Comparison of ENCODE assay signal across 8 mouse cellular contexts in genomic region chr17:35869346-35870067, GRCm38 (mm10). TPM values are rescaled to one million over a fixed set of nuclear protein-coding genes. Genes with fewer than 3 reads are reported as not detected.
DNase-seq lines count a peak whose midpoint lies in the region; ATAC-seq and TF ChIP-seq lines count a peak whose summit lies in the region.

No protein-coding gene starts in this region.

- peaks cover 69% of the 10 kb centered on the region for H3K4me1 ChIP-seq in forebrain, embryonic 16.5 days (replicated peaks; ENCODE audit: control insufficient read depth, insufficient read depth, low read length)
- H3K4me1 ChIP-seq in lung, embryonic 14.5 days (ENCODE audit: insufficient read depth), result peaks cover 15% of the 10 kb centered on the region

- peak; percentile 42 for DNase-seq in CD4-positive, CD25-positive, alpha-beta regulatory T cell, adult 2 months (ENCODE audit: low read depth, low spot score)
- peak; percentile 83 for DNase-seq in ZHBTc4 (ENCODE audit: low read depth, low spot score)
- DNase-seq in induced T-regulatory cell, adult 2 months (ENCODE audit: low read depth), result peak; percentile 60
- peak; percentile 67 for DNase-seq in lung, embryonic 14.5 days
- peak; percentile 21 for DNase-seq in splenic B cell, adult 2 months (ENCODE audit: low read depth, low spot score)
- no peak for DNase-seq in ovary, postnatal 10 days (ENCODE audit: low spot score)

- peaks cover 4% of the 10 kb centered on the region for H3K36me3 ChIP-seq in forebrain, embryonic 16.5 days (ENCODE audit: control insufficient read depth, insufficient read depth)
- H3K36me3 ChIP-seq in lung, embryonic 14.5 days (ENCODE audit: insufficient read depth), result peaks cover 23% of the 10 kb centered on the region
- peaks cover 11% of the 10 kb centered on the region for H3K36me3 ChIP-seq in splenic B cell, adult 2 months (ENCODE audit: control insufficient read depth, insufficient read depth, low read length, poor library complexity, severe bottlenecking)

- peak overlapping the region; percentile 87 for H3K9ac ChIP-seq in forebrain, embryonic 16.5 days (replicated peaks; ENCODE audit: low read depth, low read length)
- H3K9ac ChIP-seq in lung, embryonic 14.5 days, result peak overlapping the region; percentile 80

- WGBS in forebrain, embryonic 16.5 days, result 4% methylated on average over 7 of the region's 7 CpGs
- WGBS in lung, embryonic 14.5 days, result 2% methylated on average over 7 of the region's 7 CpGs

- H3K27ac ChIP-seq in forebrain, embryonic 16.5 days (ENCODE audit: low read length), result peak overlapping the region; percentile 43; the same call in 1 of the 2 replicates
- H3K27ac ChIP-seq in lung, embryonic 14.5 days (ENCODE audit: low read depth), result peak overlapping the region; percentile 98

- no peak for TF ChIP-seq CTCF in lung, embryonic 14.5 days (IDR thresholded peaks at IDR 0.05; ENCODE audit: low read depth)

- ATAC-seq in CD4-positive, CD25-positive, alpha-beta regulatory T cell, adult 4 months, result no peak
- ATAC-seq in forebrain, embryonic 16.5 days, result no peak
- ATAC-seq in lung, embryonic 14.5 days (ENCODE audit: insufficient read depth), result no peak

- no peaks in the 10 kb centered on the region for H3K9me3 ChIP-seq in forebrain, embryonic 16.5 days (ENCODE audit: control insufficient read depth, low read length)
- H3K9me3 ChIP-seq in lung, embryonic 14.5 days (ENCODE audit: low read depth, low read length), result no peaks in the 10 kb centered on the region

- H3K4me3 ChIP-seq in forebrain, embryonic 16.5 days (replicated peaks; ENCODE audit: low read length), result peak overlapping the region; percentile 83
- peak overlapping the region; percentile 68 for H3K4me3 ChIP-seq in lung, embryonic 14.5 days (ENCODE audit: low read depth, low read length)

- no peaks in the 10 kb centered on the region for H3K27me3 ChIP-seq in forebrain, embryonic 16.5 days (replicated peaks; ENCODE audit: control insufficient read depth, insufficient read depth, low read length)
- H3K27me3 ChIP-seq in lung, embryonic 14.5 days (ENCODE audit: insufficient read depth, low read length), result no peaks in the 10 kb centered on the region
- H3K27me3 ChIP-seq in splenic B cell, adult 2 months (ENCODE audit: control insufficient read depth, insufficient read depth, low read length, poor library complexity, severe bottlenecking), result no peaks in the 10 kb centered on the region

- peak overlapping the region; percentile 93 for H3K4me2 ChIP-seq in forebrain, embryonic 16.5 days (ENCODE audit: low read length)
- peak overlapping the region; percentile 98 for H3K4me2 ChIP-seq in lung, embryonic 14.5 days

RNA-seq across cellular contexts. Expression of gene Ppp1r18, which starts 4.1 kb away (rescaled TPM):
- 100 to 1,000 TPM; 222 to 223 TPM for polyA plus RNA-seq in CD4-positive, CD25-positive, alpha-beta regulatory T cell, adult 4 months (2017; shearing (Covaris generic))
- polyA plus RNA-seq in forebrain, embryonic 16.5 days (2015; fragmentation: Nextera tagmentation; extraction: Ambion mirVana), result 24.9 and 25.7 TPM in 2 replicates
- 24.0 and 24.7 TPM in 2 replicates for polyA plus RNA-seq in lung, embryonic 14.5 days (2014; fragmentation: Nextera tagmentation; extraction: Ambion mirVana)

RNA-seq across cellular contexts. Expression of gene Nrm, which starts 8.4 kb away (rescaled TPM):
- polyA plus RNA-seq in CD4-positive, CD25-positive, alpha-beta regulatory T cell, adult 4 months (2017; shearing (Covaris generic)), result 10 to 100 TPM; 35.5 to 43.5 TPM
- 23.4 and 26.1 TPM in 2 replicates for polyA plus RNA-seq in forebrain, embryonic 16.5 days (2015; fragmentation: Nextera tagmentation; extraction: Ambion mirVana)
- polyA plus RNA-seq in lung, embryonic 14.5 days (2014; fragmentation: Nextera tagmentation; extraction: Ambion mirVana), result 69.2 and 72.0 TPM in 2 replicates

RNA-seq across cellular contexts. Expression of gene Dhx16, which starts 10.1 kb away (rescaled TPM):
- 10 to 100 TPM; 13.4 to 39.3 TPM for polyA plus RNA-seq in CD4-positive, CD25-positive, alpha-beta regulatory T cell, adult 4 months (2017; shearing (Covaris generic))
- 40.4 and 42.2 TPM in 2 replicates for polyA plus RNA-seq in forebrain, embryonic 16.5 days (2015; fragmentation: Nextera tagmentation; extraction: Ambion mirVana)
- 40.8 and 42.9 TPM in 2 replicates for polyA plus RNA-seq in lung, embryonic 14.5 days (2014; fragmentation: Nextera tagmentation; extraction: Ambion mirVana)

RNA-seq across cellular contexts. Expression of gene 2310061I04Rik, which starts 27.7 kb away (rescaled TPM):
- polyA plus RNA-seq in CD4-positive, CD25-positive, alpha-beta regulatory T cell, adult 4 months (2017; shearing (Covaris generic)), result 10 to 100 TPM; 12.6 to 15.3 TPM
- 34.5 and 49.5 TPM in 2 replicates for polyA plus RNA-seq in forebrain, embryonic 16.5 days (2015; fragmentation: Nextera tagmentation; extraction: Ambion mirVana)
- 21.0 and 25.4 TPM in 2 replicates for polyA plus RNA-seq in lung, embryonic 14.5 days (2014; fragmentation: Nextera tagmentation; extraction: Ambion mirVana)

RNA-seq across cellular contexts. Expression of gene Mdc1, which starts 28.2 kb away (rescaled TPM):
- polyA plus RNA-seq in CD4-positive, CD25-positive, alpha-beta regulatory T cell, adult 4 months (2017; shearing (Covaris generic)), result 10 to 100 TPM; 10.9 to 13.2 TPM
- polyA plus RNA-seq in forebrain, embryonic 16.5 days (2015; fragmentation: Nextera tagmentation; extraction: Ambion mirVana), result 10.6 and 13.2 TPM in 2 replicates
- polyA plus RNA-seq in lung, embryonic 14.5 days (2014; fragmentation: Nextera tagmentation; extraction: Ambion mirVana), result 19.5 and 21.6 TPM in 2 replicates
